Mouse (Mus musculus) liver, embryonic 14 days (tissue): ENCODE data around the gene Defb29. TPM values are rescaled to one million over a fixed set of nuclear protein-coding genes. Genes with fewer than 3 reads are reported as not detected.

ENCODE experiments used
- polyA plus RNA-seq: library from polyadenylated mRNA; depleted of rRNA; stranded (reverse); fragments of >200 nt; gene quantifications from 2 replicates; pipeline ENCODE4 v1.2.3, GENCODE M21; 2012; rRNA removed

Gene Defb29
- not detected in 2 replicates for polyA plus RNA-seq

GRCm38 (mm10) chr2:152539944-152540710 lies at the start of gene Defb29:
Gene Defb29, minus strand, starts transcription at chr2:152540098.

GRCm38 (mm10) chr2:152580107-152580506 lies 40.2 kb upstream of the Defb29 start, which contains the start of gene Defb19:
Gene Defb19, minus strand, starts transcription at chr2:152580312.

GRCm38 (mm10) chr2:152572114-152572794 lies 32.4 kb upstream of the Defb29 start, which contains the start of gene Defb21:
Gene Defb21, plus strand, starts transcription at chr2:152572744.

DNA sequence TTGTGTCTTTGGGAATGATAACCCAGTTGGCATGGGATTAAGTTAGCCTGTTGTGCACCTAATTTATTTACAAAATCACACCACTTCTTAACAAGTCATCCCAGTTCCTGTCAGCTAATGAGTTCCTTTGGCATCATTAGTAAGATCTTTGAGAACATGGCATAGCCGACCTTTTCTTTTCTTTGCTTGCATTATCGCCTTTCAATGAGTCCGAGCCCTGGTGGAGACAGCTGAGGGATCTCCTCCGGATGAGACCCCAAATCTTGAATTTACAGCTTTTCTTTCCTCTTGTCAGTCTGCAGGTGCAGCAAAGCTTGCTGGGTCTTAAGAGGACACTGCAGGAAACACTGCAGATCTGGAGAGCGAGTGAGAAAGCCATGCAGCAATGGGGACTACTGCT lies 29.1 kb upstream of the Defb29 start, which contains the start of gene Gm17416:
Gene Gm17416, plus strand, starts transcription at position 301 of the 400 bp plus-strand sequence.

DNA sequence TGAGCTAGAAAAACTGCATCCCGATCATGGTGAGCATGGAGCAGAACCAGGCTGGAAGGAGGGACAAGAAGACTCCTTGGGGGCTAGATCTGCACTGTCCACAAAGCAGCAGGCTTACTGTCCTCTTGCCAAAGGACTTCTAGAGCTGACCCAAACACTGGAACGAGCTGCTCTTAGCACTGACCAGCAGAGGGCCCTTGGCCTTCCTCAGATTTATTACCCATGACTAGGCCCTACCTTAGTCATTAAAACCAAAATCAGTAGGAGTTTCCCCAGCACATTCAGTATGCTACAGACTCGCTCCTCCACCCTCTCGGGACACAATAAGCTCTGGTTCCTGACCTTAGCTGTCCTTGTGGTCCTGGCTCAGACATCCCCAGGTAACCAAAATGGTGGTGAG lies 21.9 kb downstream of the Defb29 start, which contains the start of gene Defb28:
Gene Defb28, plus strand, starts transcription at position 275 of the 400 bp plus-strand sequence.

GRCm38 (mm10) chr2:152511592-152511991 lies 28.3 kb downstream of the Defb29 start, which contains the start of gene Defb26:
Gene Defb26, minus strand, starts transcription at chr2:152511692.

GRCm38 (mm10) chr2:152490038-152490437 lies 49.9 kb downstream of the Defb29 start, which contains the start of gene Defb22:
Gene Defb22, minus strand, starts transcription at chr2:152490138.

Other genes starting within 250 kb of the Defb29 start
- gene Tbc1d20, start 246.3 kb downstream of the Defb29 start, polyA plus RNA-seq, result 9.2 and 9.9 TPM in 2 replicates
- 42.7 and 45.8 TPM in 2 replicates for gene Rbck1, start 207.4 kb downstream of the Defb29 start, polyA plus RNA-seq
- gene Trib3, start 196.1 kb downstream of the Defb29 start, polyA plus RNA-seq, result 0.77 and 1.8 TPM in 2 replicates
- gene Nrsn2, start 163.5 kb downstream of the Defb29 start, polyA plus RNA-seq, result not detected in 2 replicates
- gene Sox12, start 142.0 kb downstream of the Defb29 start, polyA plus RNA-seq, result 4.1 and 4.3 TPM in 2 replicates
- 8.2 and 10.2 TPM in 2 replicates for gene Zcchc3, start 125.1 kb downstream of the Defb29 start, polyA plus RNA-seq
- 0.20 and 0.24 TPM in 2 replicates for gene 6820408C15Rik, start 124.5 kb downstream of the Defb29 start, polyA plus RNA-seq
- gene Defb23, start 75.5 kb downstream of the Defb29 start, polyA plus RNA-seq, result not detected in 2 replicates
- not detected in 2 replicates for gene Defb20, start 63.0 kb downstream of the Defb29 start, polyA plus RNA-seq
- not detected in 2 replicates for gene Defb22, start 50.0 kb downstream of the Defb29 start, polyA plus RNA-seq
- not detected in 2 replicates for gene Defb26, start 28.4 kb downstream of the Defb29 start, polyA plus RNA-seq
- gene Defb28, start 21.8 kb downstream of the Defb29 start, polyA plus RNA-seq, result not detected in 2 replicates
- gene Gm17416, start 29.2 kb upstream of the Defb29 start, polyA plus RNA-seq, result not detected in 2 replicates
- gene Defb21, start 32.6 kb upstream of the Defb29 start, polyA plus RNA-seq, result not detected in 2 replicates
- not detected in 2 replicates for gene Defb19, start 40.2 kb upstream of the Defb29 start, polyA plus RNA-seq
- gene Defb45, start 59.3 kb upstream of the Defb29 start, polyA plus RNA-seq, result not detected in 2 replicates
- gene Defb36, start 64.2 kb upstream of the Defb29 start, polyA plus RNA-seq, result not detected in 2 replicates
- gene Defb25, start 83.0 kb upstream of the Defb29 start, polyA plus RNA-seq, result 0.24 TPM in 1 of 2 replicates, not detected in the other
- 0.46 and 0.52 TPM in 2 replicates for gene Rem1, start 86.9 kb upstream of the Defb29 start, polyA plus RNA-seq
- gene H13, start 129.4 kb upstream of the Defb29 start, polyA plus RNA-seq, result 26.2 and 27.6 TPM in 2 replicates
- 10.0 and 11.0 TPM in 2 replicates for gene Mcts2, start 146.9 kb upstream of the Defb29 start, polyA plus RNA-seq
- gene Id1, start 196.2 kb upstream of the Defb29 start, polyA plus RNA-seq, result 41.7 and 43.3 TPM in 2 replicates
- 0.58 and 0.84 TPM in 2 replicates for gene Cox4i2, start 214.1 kb upstream of the Defb29 start, polyA plus RNA-seq